Comparison of ENCODE assay signal across 30 mouse cellular contexts in the genomic region with DNA sequence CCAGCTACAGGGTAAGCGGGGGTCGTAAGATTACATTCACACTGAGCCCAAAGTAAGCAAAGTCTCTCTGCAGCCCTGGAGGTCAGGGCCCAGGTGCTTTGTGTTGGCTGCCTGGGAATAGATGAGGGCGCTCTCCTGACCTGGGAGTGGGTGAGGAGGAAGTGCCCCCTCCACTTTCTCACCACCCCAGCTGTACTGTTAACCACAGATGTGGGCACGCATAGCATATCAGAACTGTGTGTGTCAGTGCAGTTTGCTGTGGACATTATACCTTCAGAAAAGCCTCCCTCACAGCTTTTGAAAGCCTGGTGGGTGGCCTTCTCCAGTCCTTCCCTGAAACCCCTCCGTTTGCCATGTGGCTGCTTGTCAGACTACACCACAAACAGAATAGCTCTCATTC. TPM values are rescaled to one million over a fixed set of nuclear protein-coding genes. Genes with fewer than 3 reads are reported as not detected.
DNase-seq lines count a peak whose midpoint lies in the region; ATAC-seq and TF ChIP-seq lines count a peak whose summit lies in the region.
"Had no signal": no experiment of that assay in that cellular context is flagged by ENCODE, and none has a peak within 500 bp of the region (broad histone marks: within the 10 kb centered on the region; RNA-seq: fewer than 3 reads in every experiment).

No protein-coding gene starts in this region.

- no peaks in the 10 kb centered on the region for H3K27me3 ChIP-seq in midbrain, embryonic 11.5 days (ENCODE audit: control insufficient read depth, insufficient read depth, low read length)
- no peaks in the 10 kb centered on the region for H3K27me3 ChIP-seq in midbrain, embryonic 16.5 days (ENCODE audit: control insufficient read depth, insufficient read depth, low read depth, low read length)
- no peaks in the 10 kb centered on the region for H3K27me3 ChIP-seq in intestine, postnatal 0 days (replicated peaks; ENCODE audit: control insufficient read depth, insufficient read depth, low read length)
- H3K27me3 ChIP-seq: heart, embryonic 13.5 days; hindbrain, embryonic 15.5 days; neural tube, embryonic 12.5 days; Patski had no signal

- no peak overlapping the region for H3K4me3 ChIP-seq in midbrain, embryonic 11.5 days (ENCODE audit: low read depth, low read length)
- H3K4me3 ChIP-seq in midbrain, embryonic 16.5 days (ENCODE audit: low read depth, low read length): no peak overlapping the region
- H3K4me3 ChIP-seq in intestine, postnatal 0 days (ENCODE audit: low read depth, low read length): no peak overlapping the region
- H3K4me3 ChIP-seq: embryonic facial prominence, embryonic 10.5 days; heart, embryonic 13.5 days; hindbrain, embryonic 15.5 days; left cerebral cortex, adult 2 months; neural tube, embryonic 12.5 days had no signal

- no peaks in the 10 kb centered on the region for H3K4me1 ChIP-seq in midbrain, embryonic 11.5 days (ENCODE audit: control insufficient read depth, insufficient read depth, low read length)
- H3K4me1 ChIP-seq in midbrain, embryonic 16.5 days (ENCODE audit: control insufficient read depth, insufficient read depth, low read length): peaks cover 4% of the 10 kb centered on the region; the same call in 1 of the 2 replicates
- H3K4me1 ChIP-seq in intestine, postnatal 0 days (replicated peaks; ENCODE audit: control insufficient read depth, insufficient read depth, low read length): 0 out of 2 replicates have a peak, but pooled peaks cover 3% of the 10 kb centered on the region

- WGBS in midbrain, embryonic 11.5 days: 88% methylated on average over 5 of the region's 5 CpGs
- 88% methylated on average over 5 of the region's 5 CpGs for WGBS in midbrain, embryonic 16.5 days
- WGBS in intestine, postnatal 0 days: 79% methylated on average over 5 of the region's 5 CpGs

- no peaks in the 10 kb centered on the region for H3K9me3 ChIP-seq in midbrain, embryonic 11.5 days (ENCODE audit: control insufficient read depth, low read length)
- no peaks in the 10 kb centered on the region for H3K9me3 ChIP-seq in midbrain, embryonic 16.5 days (replicated peaks; ENCODE audit: control insufficient read depth, low read length, poor library complexity, severe bottlenecking)
- H3K9me3 ChIP-seq in intestine, postnatal 0 days (ENCODE audit: control insufficient read depth): no peaks in the 10 kb centered on the region
- H3K9me3 ChIP-seq: embryonic facial prominence, embryonic 10.5 days; heart, embryonic 13.5 days; hindbrain, embryonic 15.5 days; neural tube, embryonic 12.5 days had no signal

- H3K36me3 ChIP-seq in midbrain, embryonic 11.5 days (ENCODE audit: control insufficient read depth, insufficient read depth, low read length): no peaks in the 10 kb centered on the region; the same call in 1 of the 2 replicates
- peaks cover 7% of the 10 kb centered on the region for H3K36me3 ChIP-seq in midbrain, embryonic 16.5 days (ENCODE audit: control insufficient read depth, insufficient read depth, low read length)
- peaks cover 19% of the 10 kb centered on the region; the same call in 1 of the 2 replicates for H3K36me3 ChIP-seq in intestine, postnatal 0 days (ENCODE audit: control insufficient read depth, insufficient read depth)

- no peak for ATAC-seq in midbrain, embryonic 11.5 days (ENCODE audit: low FRiP score)
- ATAC-seq in midbrain, embryonic 16.5 days: no peak
- ATAC-seq in granulocyte monocyte progenitor cell, adult 5-6 weeks (replicated peaks; ENCODE audit: poor library complexity, severe bottlenecking): peak; percentile 44
- ATAC-seq in intestine, postnatal 0 days: no peak
- ATAC-seq: activated CD4-positive, CD25-positive, alpha-beta regulatory T cell, adult 4 months; Patski had no signal

- no peak for TF ChIP-seq CTCF in intestine, postnatal 0 days (IDR thresholded peaks at IDR 0.05; ENCODE audit: low read depth)

- peak; percentile 80 for DNase-seq in midbrain, embryonic 11.5 days (ENCODE audit: low spot score, missing footprints)
- DNase-seq in thymus, adult 18-20 months: peak; percentile 37 to 56
- peak; percentile 55 for DNase-seq in thymus, postnatal 4 days
- DNase-seq in adrenal gland, postnatal 10 days: no peak
- DNase-seq: adrenal gland, postnatal 25 days; cerebellum, adult 11 months; cerebellum, postnatal 14 days; heart, adult 18-20 months; heart, postnatal 36 days; kidney, adult 11 months; kidney, postnatal 10 days; left cerebral cortex, postnatal 4 days; liver; lung, adult 18-20 months; lung, postnatal 14 days; right cerebral cortex, adult 18-20 months had no signal

- H3K27ac ChIP-seq in midbrain, embryonic 11.5 days (ENCODE audit: low read depth, low read length): no peak overlapping the region
- no peak overlapping the region for H3K27ac ChIP-seq in midbrain, embryonic 16.5 days (ENCODE audit: low read length)
- H3K27ac ChIP-seq in intestine, postnatal 0 days (ENCODE audit: low read depth, low read length): no peak overlapping the region
- H3K27ac ChIP-seq: embryonic facial prominence, embryonic 10.5 days; heart, embryonic 13.5 days; hindbrain, embryonic 15.5 days; left cerebral cortex, adult 2 months; neural tube, embryonic 12.5 days had no signal

- no peak overlapping the region for H3K4me2 ChIP-seq in midbrain, embryonic 11.5 days
- no peak overlapping the region for H3K4me2 ChIP-seq in midbrain, embryonic 16.5 days (ENCODE audit: low read length)
- H3K4me2 ChIP-seq in intestine, postnatal 0 days (replicated peaks; ENCODE audit: low read depth): no peak overlapping the region
- H3K4me2 ChIP-seq: heart, embryonic 13.5 days; hindbrain, embryonic 15.5 days; neural tube, embryonic 12.5 days had no signal

- H3K9ac ChIP-seq in midbrain, embryonic 11.5 days (ENCODE audit: low read length): no peak overlapping the region
- H3K9ac ChIP-seq in midbrain, embryonic 16.5 days (ENCODE audit: low read depth, low read length): no peak overlapping the region
- H3K9ac ChIP-seq in intestine, postnatal 0 days (ENCODE audit: low read depth, low read length): no peak overlapping the region
- H3K9ac ChIP-seq: heart, embryonic 13.5 days; hindbrain, embryonic 15.5 days; neural tube, embryonic 12.5 days had no signal

RNA-seq across cellular contexts. Expression of a gene that starts 30.3 kb away (rescaled TPM):
- 106 and 111 TPM in 2 replicates for polyA plus RNA-seq in midbrain, embryonic 11.5 days (2014; fragmentation: Nextera tagmentation; extraction: Ambion mirVana)
- 75.3 and 83.6 TPM in 2 replicates for polyA plus RNA-seq in midbrain, embryonic 16.5 days (2015; fragmentation: Nextera tagmentation; extraction: Ambion mirVana)
- 42.3 and 44.2 TPM in 2 replicates for total RNA-seq in granulocyte monocyte progenitor cell, adult 5-6 weeks (2014; fragmentation: Nextera tagmentation)
- 34.7 and 48.5 TPM in 2 replicates for total RNA-seq in granulocyte monocyte progenitor cell, adult 5-6 weeks (2017)
- 26.7 and 29.1 TPM in 2 replicates for polyA plus RNA-seq in intestine, postnatal 0 days (2015; fragmentation: Nextera tagmentation; extraction: Ambion mirVana)
- total RNA-seq in adrenal gland, postnatal 10 days (2021): 10 to 100 TPM; 43.1 to 50.7 TPM

RNA-seq across cellular contexts. Expression of a gene that starts 30.4 kb away (rescaled TPM):
- 2.2 and 2.7 TPM in 2 replicates for polyA plus RNA-seq in midbrain, embryonic 11.5 days (2014; fragmentation: Nextera tagmentation; extraction: Ambion mirVana)
- 1.6 and 3.2 TPM in 2 replicates for polyA plus RNA-seq in midbrain, embryonic 16.5 days (2015; fragmentation: Nextera tagmentation; extraction: Ambion mirVana)
- 2.7 and 5.4 TPM in 2 replicates for total RNA-seq in granulocyte monocyte progenitor cell, adult 5-6 weeks (2014; fragmentation: Nextera tagmentation)
- total RNA-seq in granulocyte monocyte progenitor cell, adult 5-6 weeks (2017): 5.2 and 6.1 TPM in 2 replicates
- polyA plus RNA-seq in intestine, postnatal 0 days (2015; fragmentation: Nextera tagmentation; extraction: Ambion mirVana): 0.81 and 0.82 TPM in 2 replicates
- total RNA-seq in adrenal gland, postnatal 10 days (2021): 1 to 10 TPM; 2.3 to 4.6 TPM

RNA-seq across cellular contexts. Expression of a gene that starts 32.1 kb away (rescaled TPM):
- 0.14 and 0.51 TPM in 2 replicates for polyA plus RNA-seq in midbrain, embryonic 11.5 days (2014; fragmentation: Nextera tagmentation; extraction: Ambion mirVana)
- 0.89 and 1.3 TPM in 2 replicates for polyA plus RNA-seq in midbrain, embryonic 16.5 days (2015; fragmentation: Nextera tagmentation; extraction: Ambion mirVana)
- not detected in 2 replicates for total RNA-seq in granulocyte monocyte progenitor cell, adult 5-6 weeks (2014; fragmentation: Nextera tagmentation)
- not detected in 2 replicates for total RNA-seq in granulocyte monocyte progenitor cell, adult 5-6 weeks (2017)
- 0.16 TPM in 1 of 2 replicates, not detected in the other for polyA plus RNA-seq in intestine, postnatal 0 days (2015; fragmentation: Nextera tagmentation; extraction: Ambion mirVana)
- not detected for total RNA-seq in adrenal gland, postnatal 10 days (2021)
- total RNA-seq: gastrocnemius, adult 8-10 months; heart, adult 18-20 months; heart, postnatal 36 days; layer of hippocampus, adult 18-20 months; left cerebral cortex, adult 2 months; left cerebral cortex, postnatal 4 days; megakaryocyte-erythroid progenitor cell, adult 5-6 weeks; midbrain, postnatal 0 days had no signal

RNA-seq across cellular contexts. Expression of a gene that starts 34.7 kb away (rescaled TPM):
- 16.8 and 18.8 TPM in 2 replicates for polyA plus RNA-seq in midbrain, embryonic 11.5 days (2014; fragmentation: Nextera tagmentation; extraction: Ambion mirVana)
- polyA plus RNA-seq in midbrain, embryonic 16.5 days (2015; fragmentation: Nextera tagmentation; extraction: Ambion mirVana): 29.5 and 32.2 TPM in 2 replicates
- total RNA-seq in granulocyte monocyte progenitor cell, adult 5-6 weeks (2014; fragmentation: Nextera tagmentation): 24.8 and 34.1 TPM in 2 replicates
- 8.3 and 10.2 TPM in 2 replicates for total RNA-seq in granulocyte monocyte progenitor cell, adult 5-6 weeks (2017)
- 8.6 TPM in 2 replicates for polyA plus RNA-seq in intestine, postnatal 0 days (2015; fragmentation: Nextera tagmentation; extraction: Ambion mirVana)
- total RNA-seq in adrenal gland, postnatal 10 days (2021): 10 to 100 TPM; 19.7 to 20.3 TPM

RNA-seq across cellular contexts. Expression of a gene that starts 34.9 kb away (rescaled TPM):
- polyA plus RNA-seq in midbrain, embryonic 11.5 days (2014; fragmentation: Nextera tagmentation; extraction: Ambion mirVana): not detected in 2 replicates
- polyA plus RNA-seq in midbrain, embryonic 16.5 days (2015; fragmentation: Nextera tagmentation; extraction: Ambion mirVana): not detected in 2 replicates
- 0.47 TPM in 1 of 2 replicates, not detected in the other for total RNA-seq in granulocyte monocyte progenitor cell, adult 5-6 weeks (2014; fragmentation: Nextera tagmentation)
- total RNA-seq in granulocyte monocyte progenitor cell, adult 5-6 weeks (2017): not detected in 2 replicates
- not detected in 2 replicates for polyA plus RNA-seq in intestine, postnatal 0 days (2015; fragmentation: Nextera tagmentation; extraction: Ambion mirVana)
- total RNA-seq in adrenal gland, postnatal 10 days (2021): not detected
- total RNA-seq: adrenal gland, postnatal 25 days; gastrocnemius, adult 8-10 months; heart, adult 18-20 months; heart, postnatal 36 days; layer of hippocampus, adult 18-20 months; left cerebral cortex, adult 2 months; left cerebral cortex, postnatal 4 days; megakaryocyte-erythroid progenitor cell, adult 5-6 weeks; midbrain, postnatal 0 days had no signal
- polyA plus RNA-seq: embryonic facial prominence, embryonic 10.5 days; heart, embryonic 13.5 days; hindbrain, embryonic 15.5 days; midbrain, postnatal 0 days; neural tube, embryonic 12.5 days; Patski had no signal
